Mouse (Mus musculus) embryonic facial prominence, embryonic 13.5 days (tissue): Measurements from ENCODE around the gene Luzp1. TPM values are rescaled to one million over a fixed set of nuclear protein-coding genes. Genes with fewer than 3 reads are reported as not detected.
A peak's percentile ranks its signal among the peaks of the same experiment; 100 is the strongest.

Source experiments
- ATAC-seq: fragments of 200-750 bp; cut with Nextera tagmentation; 2 replicates; pipeline ENCODE4 v1.8.0; 2017; ENCODE audit warnings: low read depth; ENCODE audit not compliant: insufficient number of reproducible peaks, insufficient read depth, low FRiP score, low TSS enrichment
- H3K27ac ChIP-seq: fragments of 300-500 bp; sonication (generic); 2 replicates; pipeline ENCODE4 v1.5.1; 2015; ENCODE audit warnings: moderate library complexity, mild to moderate bottlenecking, inconsistent platforms
- H3K27me3 ChIP-seq: fragments of 300-500 bp; sonication (generic); 2 replicates; pipeline ENCODE4 v1.6.1; 2015; ENCODE audit warnings: mild to moderate bottlenecking, inconsistent platforms
- H3K36me3 ChIP-seq: fragments of 300-500 bp; sonication (generic); 2 replicates; pipeline ENCODE4 v1.6.1; 2015; ENCODE audit warnings: mild to moderate bottlenecking, inconsistent platforms
- H3K4me1 ChIP-seq: fragments of 300-500 bp; sonication (generic); 2 replicates; pipeline ENCODE4 v1.6.1; 2015; ENCODE audit warnings: inconsistent platforms
- H3K4me2 ChIP-seq: fragments of 300-500 bp; sonication (generic); 2 replicates; pipeline ENCODE4 v1.6.1; 2015; ENCODE audit warnings: moderate library complexity, mild to moderate bottlenecking, inconsistent platforms
- H3K4me3 ChIP-seq: fragments of 300-500 bp; sonication (generic); 2 replicates; pipeline ENCODE4 v1.5.1; 2015; ENCODE audit warnings: mild to moderate bottlenecking, inconsistent platforms
- H3K9ac ChIP-seq: fragments of 300-500 bp; sonication (generic); 2 replicates; pipeline ENCODE4 v1.6.1; 2015; ENCODE audit warnings: mild to moderate bottlenecking, inconsistent platforms
- H3K9me3 ChIP-seq: fragments of 300-500 bp; sonication (generic); 2 replicates; pipeline ENCODE4 v1.6.1; 2016; ENCODE audit warnings: inconsistent platforms
- WGBS: fragments of 180-500 bp; shearing (Covaris S2); methylation state at CpG from one replicate; pipeline ENCODE4 v1.1.7; 2015; ENCODE audit warnings: mixed read lengths; 5-methylcytosine and 5-hydroxymethylcytosine counted together
- polyA plus RNA-seq: library from polyadenylated mRNA; unstranded; fragments of >200 nt; fragmentation: Nextera tagmentation; extraction: Ambion mirVana; gene quantifications from 2 replicates; pipeline ENCODE4 v1.2.1, GENCODE M21; 2015

Luzp1 gene
- 132 and 164 TPM in 2 replicates for polyA plus RNA-seq

GRCm38 (mm10) chr4:136469371-136469903 is at the start of gene Luzp1:
Gene Luzp1 (plus strand): TSS chr4:136469761.
- Histone ChIP-seq H3K4me2 (peak within 1 kb of the TSS; percentile 70), H3K4me1 (peaks cover 31% of the 10 kb centered on the region), H3K9ac (peak within 1 kb of the TSS; percentile 92), H3K36me3 (no peaks in the 10 kb centered on the region), H3K27me3 (peaks cover 9% of the 10 kb centered on the region), H3K9me3 (no peaks in the 10 kb centered on the region), H3K27ac (peak within 1 kb of the TSS; percentile 98), H3K4me3 (peak within 1 kb of the TSS; percentile 88)
- peak; percentile 89 for ATAC-seq
- WGBS: under 1% methylated on average over 35 of the region's 36 CpGs

- WGBS: 70% methylated on average over 9 of the region's 9 CpGs
- peak within 1 kb of the TSS; percentile 73 for H3K9ac ChIP-seq
- H3K4me2 ChIP-seq: peak within 1 kb of the TSS; percentile 98
- no peak within 1 kb of the TSS for H3K27ac ChIP-seq
- H3K9me3 ChIP-seq: no peaks in the 10 kb centered on the region
- no peak for ATAC-seq
- peak within 1 kb of the TSS; percentile 58 for H3K4me3 ChIP-seq
- no peaks in the 10 kb centered on the region for H3K36me3 ChIP-seq
- H3K4me1 ChIP-seq: peaks cover 18% of the 10 kb centered on the region
- H3K27me3 ChIP-seq: peaks cover 74% of the 10 kb centered on the region
These were observed 46.3 kb upstream of the Luzp1 start, which contains the start of gene Htr1d for GRCm38 (mm10) chr4:136423224-136423623. Gene Htr1d (plus strand): TSS chr4:136423524.

GRCm38 (mm10) chr4:136424120-136424999 is 45.2 kb upstream of the Luzp1 start:
- peak; percentile 57; the same call in 1 of the 2 replicates for ATAC-seq
- Histone ChIP-seq H3K4me1 (peaks cover 12% of the 10 kb centered on the region), H3K36me3 (no peaks in the 10 kb centered on the region), H3K9ac (peak overlapping the region; percentile 73), H3K4me3 (peak overlapping the region; percentile 58), H3K4me2 (peak overlapping the region; percentile 98), H3K27ac (no peak overlapping the region), H3K9me3 (no peaks in the 10 kb centered on the region), H3K27me3 (peaks cover 66% of the 10 kb centered on the region)
- WGBS: 1% methylated on average over 70 of the region's 70 CpGs

GRCm38 (mm10) chr4:136425000-136425288 is 44.6 kb upstream of the Luzp1 start:
- WGBS: 3% methylated on average over 15 of the region's 15 CpGs
- Histone ChIP-seq H3K9me3 (no peaks in the 10 kb centered on the region), H3K4me2 (peak overlapping the region; percentile 98), H3K9ac (peak overlapping the region; percentile 73), H3K27ac (no peak overlapping the region), H3K36me3 (no peaks in the 10 kb centered on the region), H3K4me3 (peak overlapping the region; percentile 58), H3K27me3 (peaks cover 61% of the 10 kb centered on the region), H3K4me1 (peaks cover 12% of the 10 kb centered on the region)
- no peak for ATAC-seq

GRCm38 (mm10) chr4:136430609-136431375 is 38.8 kb upstream of the Luzp1 start:
- Histone ChIP-seq H3K9me3 (no peaks in the 10 kb centered on the region), H3K36me3 (no peaks in the 10 kb centered on the region), H3K4me1 (peaks cover 15% of the 10 kb centered on the region), H3K4me3 (no peak overlapping the region), H3K9ac (no peak overlapping the region), H3K4me2 (no peak overlapping the region), H3K27me3 (peaks cover 13% of the 10 kb centered on the region), H3K27ac (peak overlapping the region; percentile 2; the same call in 1 of the 2 replicates)
- ATAC-seq: no peak
- WGBS: 35% methylated on average over 11 of the region's 11 CpGs

GRCm38 (mm10) chr4:136431376-136431693 is 38.2 kb upstream of the Luzp1 start:
- peaks cover 15% of the 10 kb centered on the region for H3K4me1 ChIP-seq
- H3K9ac ChIP-seq: no peak overlapping the region
- no peak for ATAC-seq
- H3K4me2 ChIP-seq: no peak overlapping the region
- WGBS: 2% methylated on average over 3 of the region's 3 CpGs
- no peaks in the 10 kb centered on the region for H3K9me3 ChIP-seq
- H3K4me3 ChIP-seq: no peak overlapping the region
- no peaks in the 10 kb centered on the region for H3K36me3 ChIP-seq
- no peak overlapping the region for H3K27ac ChIP-seq
- H3K27me3 ChIP-seq: peaks cover 8% of the 10 kb centered on the region

GRCm38 (mm10) chr4:136434029-136434428 is 35.5 kb upstream of the Luzp1 start:
- H3K4me2 ChIP-seq: no peak overlapping the region
- 70% methylated on average over 4 of the region's 4 CpGs for WGBS
- no peak overlapping the region for H3K9ac ChIP-seq
- H3K9me3 ChIP-seq: no peaks in the 10 kb centered on the region
- no peaks in the 10 kb centered on the region for H3K36me3 ChIP-seq
- no peaks in the 10 kb centered on the region for H3K27me3 ChIP-seq
- 0 out of 2 replicates have a peak, but pooled peaks have one; percentile 52 for ATAC-seq
- H3K4me1 ChIP-seq: peaks cover 15% of the 10 kb centered on the region
- no peak overlapping the region for H3K27ac ChIP-seq
- no peak overlapping the region for H3K4me3 ChIP-seq

- Histone ChIP-seq H3K36me3 (no peaks in the 10 kb centered on the region), H3K9ac (no peak overlapping the region), H3K27ac (no peak overlapping the region), H3K27me3 (no peaks in the 10 kb centered on the region), H3K4me2 (no peak overlapping the region), H3K4me1 (no peaks in the 10 kb centered on the region), H3K4me3 (no peak overlapping the region), H3K9me3 (no peaks in the 10 kb centered on the region)
- ATAC-seq: no peak
- WGBS: 50% methylated on average over 4 of the region's 4 CpGs
These were observed 30.5 kb upstream of the Luzp1 start for GRCm38 (mm10) chr4:136439106-136439505.

GRCm38 (mm10) chr4:136441354-136442043 is 28.1 kb upstream of the Luzp1 start:
- Histone ChIP-seq H3K36me3 (no peaks in the 10 kb centered on the region), H3K4me2 (no peak overlapping the region), H3K4me1 (no peaks in the 10 kb centered on the region), H3K27ac (no peak overlapping the region), H3K9me3 (no peaks in the 10 kb centered on the region), H3K4me3 (no peak overlapping the region), H3K9ac (no peak overlapping the region), H3K27me3 (no peaks in the 10 kb centered on the region)
- ATAC-seq: no peak
- WGBS: 84% methylated on average over 15 of the region's 15 CpGs

GRCm38 (mm10) chr4:136444561-136444960 is 25.0 kb upstream of the Luzp1 start:
- no peak for ATAC-seq
- H3K4me1 ChIP-seq: no peaks in the 10 kb centered on the region
- no peak overlapping the region for H3K9ac ChIP-seq
- WGBS: 77% methylated on average over 4 of the region's 4 CpGs
- no peak overlapping the region for H3K4me3 ChIP-seq
- no peaks in the 10 kb centered on the region for H3K9me3 ChIP-seq
- no peaks in the 10 kb centered on the region for H3K27me3 ChIP-seq
- H3K36me3 ChIP-seq: no peaks in the 10 kb centered on the region
- no peak overlapping the region for H3K27ac ChIP-seq
- no peak overlapping the region for H3K4me2 ChIP-seq

GRCm38 (mm10) chr4:136449795-136450194 is 19.8 kb upstream of the Luzp1 start:
- WGBS: 90% methylated on average over 5 of the region's 5 CpGs
- no peak overlapping the region for H3K9ac ChIP-seq
- H3K27ac ChIP-seq: no peak overlapping the region
- H3K9me3 ChIP-seq: no peaks in the 10 kb centered on the region
- ATAC-seq: no peak
- H3K4me3 ChIP-seq: no peak overlapping the region
- no peaks in the 10 kb centered on the region for H3K36me3 ChIP-seq
- no peaks in the 10 kb centered on the region; the same call in 1 of the 2 replicates for H3K4me1 ChIP-seq
- H3K27me3 ChIP-seq: no peaks in the 10 kb centered on the region
- H3K4me2 ChIP-seq: no peak overlapping the region
